Mouse (Mus musculus) frontal cortex, postnatal 10 days (tissue): Measurements from ENCODE around the gene Dner.

Experiments
- DNase-seq, 2 experiments: peaks; one replicate each; pipeline ENCODE4 v3.0.0; 2022; ENCODE audit warnings: low spot score in 2 of 2, mixed read lengths in 1 of 2

The Dner gene

GRCm38 (mm10) chr1:84443640-84444039 lies 252.4 kb downstream of the Dner start:
- peak; percentile 33 to 65 for DNase-seq

GRCm38 (mm10) chr1:84443050-84443449 lies 253.0 kb downstream of the Dner start:
- no peak for DNase-seq

- no peak for DNase-seq
Observed at GRCm38 (mm10) chr1:84441419-84441818, 254.6 kb downstream of the Dner start.

DNA sequence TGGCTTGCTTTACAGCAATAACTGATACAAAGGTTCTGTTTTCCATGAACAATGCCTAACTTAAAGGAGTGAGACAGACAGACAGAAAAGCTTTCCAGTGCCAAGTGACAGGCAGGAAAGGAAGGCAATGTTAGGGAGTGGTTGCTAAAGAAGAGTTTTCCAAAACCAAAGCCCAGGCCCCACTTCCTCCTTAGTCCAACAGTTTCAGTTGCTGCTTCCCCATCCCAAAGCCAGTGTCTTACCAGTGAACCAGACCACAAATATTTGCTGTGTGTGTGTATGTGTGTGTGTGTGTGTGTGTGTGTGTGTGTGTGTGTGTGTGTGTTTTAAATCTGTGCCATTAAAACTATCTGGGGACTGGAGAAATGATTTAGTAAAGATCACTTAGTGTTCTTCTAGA lies 258.5 kb downstream of the Dner start:
- DNase-seq = no peak

DNA sequence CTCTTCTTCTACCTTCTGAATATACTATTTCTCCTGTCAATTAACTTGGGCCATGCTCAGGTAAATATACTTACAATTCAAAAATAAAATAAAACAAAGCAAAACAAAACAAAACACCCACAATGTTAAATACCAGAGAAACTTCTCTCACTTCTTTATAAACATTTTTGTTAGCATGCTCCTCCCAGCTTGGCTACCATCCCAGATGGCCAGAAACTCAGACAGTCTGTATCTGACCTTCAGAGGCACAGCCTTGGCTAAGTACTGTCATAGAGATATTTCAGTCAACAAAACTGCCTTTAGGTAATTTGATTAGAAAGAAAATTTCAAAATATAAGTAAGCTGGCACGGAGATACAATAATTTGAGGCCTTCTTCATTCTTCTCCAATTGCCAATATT lies 259.7 kb downstream of the Dner start:
- DNase-seq = no peak

- DNase-seq = no peak
Observed at GRCm38 (mm10) chr1:84433291-84433980, 262.6 kb downstream of the Dner start.

- DNase-seq = no peak
Observed at GRCm38 (mm10) chr1:84432311-84432710, 263.7 kb downstream of the Dner start.

DNA sequence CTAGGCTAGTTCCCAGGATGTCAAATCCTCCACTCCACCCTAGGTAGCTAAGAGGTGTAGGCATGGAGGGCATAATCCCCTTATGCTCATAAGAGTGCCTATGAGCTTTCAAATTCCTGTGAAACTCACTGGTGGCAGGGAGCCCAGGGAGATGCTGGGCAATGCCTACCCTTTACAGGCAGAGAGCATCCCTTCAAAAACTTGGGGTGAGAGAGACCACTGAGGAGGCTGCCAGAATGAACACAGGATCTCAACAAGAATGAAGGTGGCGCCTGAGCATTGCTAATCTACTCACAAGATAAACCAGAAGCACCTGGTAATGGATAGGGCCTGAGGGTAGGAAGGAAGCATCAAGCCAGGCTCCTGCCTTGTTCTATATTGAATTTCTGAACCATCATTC lies 267.7 kb downstream of the Dner start:
- DNase-seq = no peak

DNA sequence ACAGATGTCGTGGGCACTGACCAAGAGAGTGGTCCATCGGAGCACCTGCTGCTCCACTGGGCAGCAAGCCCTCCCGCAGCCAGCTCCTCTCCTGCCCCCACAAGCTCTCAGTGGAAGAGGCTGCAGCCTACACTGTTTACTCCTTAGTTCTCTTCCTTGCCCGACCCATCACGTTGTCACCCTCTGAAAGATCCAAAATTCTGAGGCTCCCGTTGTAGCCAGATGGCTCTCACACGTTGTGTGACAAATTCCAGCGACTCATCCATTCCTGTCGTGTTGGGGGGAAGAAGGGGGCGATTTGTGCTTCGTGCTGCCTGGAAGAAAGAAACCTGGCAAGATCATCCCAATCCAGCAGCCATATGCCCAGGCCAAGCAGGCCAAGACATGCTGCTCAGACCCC lies 268.3 kb downstream of the Dner start:
- DNase-seq = peak; percentile 43 to 69

GRCm38 (mm10) chr1:84426679-84427078 lies 269.3 kb downstream of the Dner start:
- no peak for DNase-seq

DNA sequence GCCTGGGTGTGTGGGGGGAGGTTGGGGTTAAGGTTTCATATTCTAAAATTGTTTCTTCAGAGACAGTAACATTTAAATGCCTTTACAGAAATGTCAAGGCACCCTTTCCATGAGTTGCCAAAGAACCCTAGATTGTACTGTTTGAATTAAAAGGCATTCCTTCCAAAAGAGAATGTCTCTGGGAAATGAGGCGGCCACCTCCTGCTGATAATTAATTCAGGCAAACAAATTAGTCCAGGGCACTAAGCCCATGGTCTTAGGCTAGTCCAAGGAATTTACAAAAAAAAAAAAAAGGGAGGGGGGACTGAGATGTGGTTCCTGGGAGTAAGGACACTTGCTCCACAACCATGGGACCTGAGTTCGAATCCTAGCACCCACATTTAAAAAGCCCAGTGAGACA lies 273.1 kb downstream of the Dner start:
- DNase-seq = no peak

- no peak for DNase-seq
Observed at GRCm38 (mm10) chr1:84421845-84422244, 274.2 kb downstream of the Dner start.

DNA sequence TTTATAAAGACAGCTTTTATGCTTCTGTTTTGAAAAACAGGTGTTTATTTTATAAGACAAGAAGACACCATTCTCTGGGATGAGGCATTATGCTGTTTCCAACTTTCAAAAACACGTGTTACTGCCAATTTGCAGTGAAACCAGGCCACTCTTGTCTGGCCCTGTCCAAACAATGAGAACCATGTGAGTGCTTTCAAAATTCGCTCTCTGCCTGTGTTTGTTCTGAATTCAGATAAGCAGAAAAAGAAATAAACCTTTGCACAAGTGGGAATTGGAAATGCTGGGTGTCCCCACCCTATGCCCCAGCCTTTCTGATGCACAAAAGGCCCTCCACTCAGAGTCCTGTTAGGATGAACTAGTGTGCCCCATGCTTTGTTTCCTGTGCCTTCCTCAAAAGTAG lies 276.6 kb downstream of the Dner start:
- no peak for DNase-seq

DNA sequence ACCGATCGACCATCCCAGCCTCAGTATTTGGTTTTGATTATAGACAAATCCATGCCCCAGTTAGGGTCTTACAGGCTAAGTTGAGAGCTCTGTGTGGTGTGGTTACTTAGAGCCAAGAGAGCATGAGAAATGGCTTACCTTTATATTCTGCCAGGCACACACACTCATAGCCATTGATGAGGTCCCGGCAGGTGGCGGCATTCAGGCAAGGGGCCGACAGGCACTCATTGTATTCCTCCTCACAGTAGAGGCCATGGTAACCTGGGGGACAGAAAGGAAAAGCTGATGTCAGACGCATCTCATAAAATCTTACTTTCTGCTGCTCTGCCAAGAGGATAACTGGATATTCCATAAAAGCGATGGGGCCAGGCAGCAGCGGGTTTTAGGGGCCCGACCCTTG lies 277.5 kb downstream of the Dner start:
- no peak for DNase-seq

GRCm38 (mm10) chr1:84417761-84418238 lies 278.2 kb downstream of the Dner start:
- DNase-seq = no peak

GRCm38 (mm10) chr1:84417276-84417675 lies 278.7 kb downstream of the Dner start:
- no peak for DNase-seq

- DNase-seq = no peak
Observed at GRCm38 (mm10) chr1:84414464-84414863, 281.6 kb downstream of the Dner start.

DNA sequence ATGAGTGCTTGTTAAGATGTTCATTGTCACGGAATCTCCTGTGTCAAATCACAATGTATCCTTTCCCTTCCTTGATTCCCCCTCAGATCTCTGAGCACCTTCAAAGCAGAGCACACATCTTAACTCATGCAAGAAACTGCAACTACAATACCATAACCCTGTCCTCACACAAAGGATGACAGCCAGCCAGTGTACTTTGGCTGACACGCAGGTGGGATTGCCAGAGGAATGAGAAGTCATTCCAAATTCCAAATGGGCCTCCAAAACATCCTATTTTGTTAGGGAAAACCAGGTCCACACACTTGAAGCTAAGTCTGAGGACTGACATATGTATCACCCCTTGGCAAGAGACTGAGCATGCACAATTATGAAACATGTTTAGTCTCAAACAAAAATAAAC lies 286.5 kb downstream of the Dner start:
- no peak for DNase-seq

DNA sequence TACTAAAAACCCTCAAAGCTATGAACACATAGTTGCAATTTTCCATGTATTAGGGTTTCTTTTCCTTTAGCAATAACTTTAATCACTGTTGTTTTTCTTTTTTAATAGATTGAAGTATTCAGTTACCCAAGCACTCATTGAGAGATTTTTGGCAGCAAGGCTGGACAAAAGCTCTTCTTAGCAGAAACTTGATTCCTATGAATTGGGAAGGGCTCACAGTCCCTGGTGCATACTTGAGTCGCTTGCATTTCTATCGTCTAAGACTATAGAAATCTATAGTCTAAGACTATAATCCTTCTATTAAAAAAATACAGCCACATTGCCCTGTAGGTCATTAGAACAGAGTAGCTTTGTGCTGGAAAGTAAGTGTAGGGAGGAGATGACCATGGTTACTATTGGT lies 287.1 kb downstream of the Dner start:
- no peak for DNase-seq

DNA sequence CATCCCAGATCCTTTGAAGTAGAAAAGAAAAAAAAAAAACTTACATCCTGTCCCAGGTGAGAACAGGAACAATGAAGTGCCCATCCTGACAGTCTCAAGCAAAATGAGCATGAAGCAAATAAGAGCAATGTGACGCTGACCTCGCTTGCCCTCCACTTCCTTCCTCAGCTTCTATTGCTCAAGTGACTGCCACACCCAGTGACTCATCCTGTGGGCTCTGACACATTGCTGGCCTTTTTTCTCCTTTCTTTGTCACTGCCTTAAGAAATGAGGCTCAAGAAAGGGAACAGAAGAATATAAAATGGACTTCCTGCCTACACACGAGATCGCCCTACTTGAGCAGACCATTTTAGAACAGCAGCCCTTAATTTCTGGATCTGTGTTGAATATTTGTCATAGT lies 289.1 kb downstream of the Dner start:
- no peak for DNase-seq

DNA sequence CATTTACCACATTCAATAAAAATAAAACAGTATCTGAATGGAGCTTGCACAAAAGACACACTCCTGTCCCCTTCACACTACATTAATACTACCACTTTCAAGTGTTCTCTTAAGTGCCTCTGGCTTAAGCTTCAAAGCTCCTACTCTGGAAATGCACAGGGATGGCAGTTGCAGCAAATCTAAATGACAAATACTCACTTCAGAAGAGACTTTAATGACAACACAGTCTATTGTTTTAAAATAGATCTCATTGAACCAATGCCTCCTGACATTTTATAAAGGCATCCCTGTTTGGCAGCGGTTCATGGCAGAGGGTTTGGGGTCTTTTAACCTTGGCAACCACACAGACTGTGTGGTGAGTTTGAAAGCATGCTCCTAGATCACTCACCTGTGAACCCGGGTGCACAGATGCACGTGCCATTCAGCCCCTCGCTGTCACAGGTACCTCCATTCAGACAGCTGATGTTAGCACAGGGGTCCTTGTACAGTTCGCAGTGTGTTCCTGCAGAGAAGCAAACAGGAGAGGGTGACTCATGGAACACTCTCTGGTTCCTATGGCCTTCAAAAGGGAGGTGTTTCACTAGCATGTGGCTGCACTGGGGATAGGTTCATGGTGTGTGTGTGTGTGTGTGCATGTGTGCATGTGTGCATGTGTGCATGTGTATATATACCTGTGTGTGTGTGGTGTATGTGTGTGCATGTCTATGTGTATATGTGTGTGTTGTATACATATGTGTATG lies 290.3 kb downstream of the Dner start:
- DNase-seq = no peak

GRCm38 (mm10) chr1:84404880-84405279 lies 291.1 kb downstream of the Dner start:
- DNase-seq = no peak

- DNase-seq = no peak
Observed at GRCm38 (mm10) chr1:84402154-84402553, 293.9 kb downstream of the Dner start.
